9 mouse cellular contexts compared by ENCODE assay signal in genomic region chr7:4137746-4138145, GRCm38 (mm10). TPM values are rescaled to one million over a fixed set of nuclear protein-coding genes. Genes with fewer than 3 reads are reported as not detected.
DNase-seq lines count a peak whose midpoint lies in the region; ATAC-seq and TF ChIP-seq lines count a peak whose summit lies in the region.
"Had no signal": no experiment of that assay in that cellular context is flagged by ENCODE, and none has a peak within 500 bp of the region (broad histone marks: within the 10 kb centered on the region; RNA-seq: fewer than 3 reads in every experiment).

No protein-coding gene starts in this region.

- H3K79me2 ChIP-seq in MEL (ENCODE audit: control insufficient read depth, insufficient read depth, low read length, poor library complexity), result peaks cover 32% of the 10 kb centered on the region

- intact Hi-C loops in heart, postnatal 14 days (cut with DNase I), result loop anchor here (5.0 to 10.0 kb wide), 2 partner anchors 157 to 670 kb away; no protein-coding TSS in a partner anchor

- DNase-seq in heart, postnatal 0 days (ENCODE audit: low spot score), result no peak
- no peak for DNase-seq in heart, postnatal 14 days
- no peak for DNase-seq in MEL (ENCODE audit: low read depth, low spot score)
- no peak for DNase-seq in forebrain, postnatal 0 days
- no peak for DNase-seq in midbrain, embryonic 10.5 days (ENCODE audit: low spot score)
- no peak for DNase-seq in B cell, adult 2 months
- no peak for DNase-seq in adrenal gland, adult 8-10 months

- H3K4me1 ChIP-seq in heart, postnatal 0 days (ENCODE audit: control insufficient read depth, insufficient read depth), result peaks cover 7% of the 10 kb centered on the region; the same call in 1 of the 2 replicates
- H3K4me1 ChIP-seq in MEL (ENCODE audit: control insufficient read depth in 1 of 2, insufficient read depth in 2 of 2, low read length in 2 of 2), result peaks cover 0 to 13% of the 10 kb centered on the region in 2 experiments; a peak in 3 of 4 replicates
- H3K4me1 ChIP-seq in forebrain, postnatal 0 days (ENCODE audit: insufficient read depth), result peaks cover 9% of the 10 kb centered on the region; the same call in 1 of the 2 replicates
- peaks cover 24% of the 10 kb centered on the region for H3K4me1 ChIP-seq in midbrain, embryonic 10.5 days

- H3K9ac ChIP-seq in heart, postnatal 0 days (replicated peaks; ENCODE audit: low read depth, low read length), result peak overlapping the region; percentile 73
- peak overlapping the region; percentile 88 for H3K9ac ChIP-seq in MEL (ENCODE audit: control insufficient read depth, low read depth, low read length, poor library complexity, severe bottlenecking)
- peak overlapping the region; percentile 92 for H3K9ac ChIP-seq in forebrain, postnatal 0 days

- ATAC-seq in heart, postnatal 0 days (ENCODE audit: insufficient read depth, low read depth), result no peak
- ATAC-seq in forebrain, postnatal 0 days, result no peak
- no peak for ATAC-seq in inflammation-experienced regulatory T-cells, adult 6 months

- no peaks in the 10 kb centered on the region for H3K9me3 ChIP-seq in heart, postnatal 0 days (replicated peaks; ENCODE audit: control insufficient read depth, low read length)
- H3K9me3 ChIP-seq in MEL (replicated peaks; ENCODE audit: insufficient read depth, low read length), result no peaks in the 10 kb centered on the region
- H3K9me3 ChIP-seq in forebrain, postnatal 0 days (ENCODE audit: low read length), result no peaks in the 10 kb centered on the region
- H3K9me3 ChIP-seq in midbrain, embryonic 10.5 days (replicated peaks), result no peaks in the 10 kb centered on the region

- peak overlapping the region; percentile 74 for H3K4me2 ChIP-seq in heart, postnatal 0 days (ENCODE audit: low read depth, low read length)
- peak overlapping the region; percentile 75 for H3K4me2 ChIP-seq in forebrain, postnatal 0 days (ENCODE audit: low read depth)

- no peak for TF ChIP-seq RAD21 in MEL (IDR thresholded peaks at IDR 0.05; ENCODE audit: low read depth, low read length)

- no peak overlapping the region for H3K27ac ChIP-seq in heart, postnatal 0 days (ENCODE audit: low read depth)
- 0 out of 2 replicates have a peak overlapping the region, but pooled peaks have one; percentile 1 for H3K27ac ChIP-seq in MEL (ENCODE audit: control insufficient read depth, low read depth, low read length)
- H3K27ac ChIP-seq in forebrain, postnatal 0 days (ENCODE audit: low read depth, low read length), result peak overlapping the region; percentile 98
- H3K27ac ChIP-seq in midbrain, embryonic 10.5 days (replicated peaks), result peak overlapping the region; percentile 97

- H3K27me3 ChIP-seq in heart, postnatal 0 days (ENCODE audit: control insufficient read depth, insufficient read depth, low read length), result no peaks in the 10 kb centered on the region
- no peaks in the 10 kb centered on the region for H3K27me3 ChIP-seq in MEL (ENCODE audit: control insufficient read depth in 1 of 2, insufficient read depth in 2 of 2, low read length in 2 of 2)
- no peaks in the 10 kb centered on the region for H3K27me3 ChIP-seq in forebrain, postnatal 0 days (ENCODE audit: insufficient read depth, low read length)
- no peaks in the 10 kb centered on the region for H3K27me3 ChIP-seq in midbrain, embryonic 10.5 days (ENCODE audit: low read depth, poor library complexity, severe bottlenecking)

- no peak for TF ChIP-seq CTCF in heart, postnatal 0 days (IDR thresholded peaks at IDR 0.05; ENCODE audit: low read depth)
- no peak for TF ChIP-seq CTCF in MEL (IDR thresholded peaks at IDR 0.05 in 2 of 3, conservative IDR thresholded peaks at IDR 0.05 in 1 of 3; ENCODE audit: control insufficient read depth in 1 of 3, insufficient read depth in 1 of 3, low read depth in 2 of 3, low read length in 3 of 3, poor library complexity in 1 of 3, severe bottlenecking in 1 of 3)
- no peak for TF ChIP-seq CTCF in forebrain, postnatal 0 days (IDR thresholded peaks at IDR 0.05; ENCODE audit: low read depth)

- peak overlapping the region; percentile 58 for H3K4me3 ChIP-seq in heart, postnatal 0 days (ENCODE audit: low read depth, low read length)
- H3K4me3 ChIP-seq in MEL (ENCODE audit: control insufficient read depth in 1 of 2, insufficient read depth in 1 of 2, low read depth in 2 of 2, low read length in 2 of 2), result peak overlapping the region; percentile 78 to 80
- H3K4me3 ChIP-seq in forebrain, postnatal 0 days (ENCODE audit: low read depth, low read length), result peak overlapping the region; percentile 82
- H3K4me3 ChIP-seq in midbrain, embryonic 10.5 days, result peak overlapping the region; percentile 80

- no peak for TF ChIP-seq POLR2A in MEL (IDR thresholded peaks at IDR 0.05; ENCODE audit: control insufficient read depth in 1 of 2, insufficient read depth in 1 of 2, low read depth in 1 of 2, low read length in 2 of 2, poor library complexity in 1 of 2)

- no peak for TF ChIP-seq EP300 in heart, postnatal 0 days (IDR thresholded peaks at IDR 0.05; ENCODE audit: low read depth)
- no peak for TF ChIP-seq EP300 in MEL (IDR thresholded peaks at IDR 0.05; ENCODE audit: low read depth in 1 of 2, low read length in 2 of 2)

- peaks cover 46% of the 10 kb centered on the region for H3K36me3 ChIP-seq in heart, postnatal 0 days (replicated peaks; ENCODE audit: control insufficient read depth, insufficient read depth, low read length)
- peaks cover 5 to 11% of the 10 kb centered on the region in 2 experiments for H3K36me3 ChIP-seq in MEL (ENCODE audit: control insufficient read depth in 1 of 2, insufficient read depth in 2 of 2, low read length in 2 of 2)
- H3K36me3 ChIP-seq in forebrain, postnatal 0 days (ENCODE audit: insufficient read depth), result peaks cover 56% of the 10 kb centered on the region
- H3K36me3 ChIP-seq in midbrain, embryonic 10.5 days, result peaks cover 62% of the 10 kb centered on the region

- WGBS in heart, postnatal 0 days, result 48% methylated on average over 3 of the region's 3 CpGs
- WGBS in forebrain, postnatal 0 days, result 51% methylated on average over 3 of the region's 3 CpGs
- WGBS in midbrain, embryonic 10.5 days, result 52% methylated on average over 3 of the region's 3 CpGs

RNA-seq across cellular contexts. Expression of gene Leng8, which starts 0.9 kb away (rescaled TPM):
- total RNA-seq in heart, postnatal 0 days (2014; rRNA removed; ENCODE audit: low replicate concordance), result 112 and 139 TPM in 2 replicates
- polyA plus RNA-seq in heart, postnatal 0 days (2015; fragmentation: Nextera tagmentation; extraction: Ambion mirVana), result 12.9 and 16.0 TPM in 2 replicates
- 10 to 100 TPM; 47.6 to 64.6 TPM for total RNA-seq in heart, postnatal 14 days (2021)
- total RNA-seq in MEL (2012; rRNA removed), result 28.2 and 29.6 TPM in 2 replicates
- polyA plus RNA-seq in MEL (2012; ENCODE audit: insufficient read depth in 1 of 2, insufficient read length in 2 of 2, low read depth in 1 of 2, low replicate concordance in 2 of 2, missing spikeins in 1 of 2), result 10 to 100 TPM in 1 of 2 experiments, not detected in 1; 89.9 TPM
- total RNA-seq in forebrain, postnatal 0 days (2014; rRNA removed), result 124 and 174 TPM in 2 replicates
- polyA plus RNA-seq in forebrain, postnatal 0 days (2015; fragmentation: Nextera tagmentation; extraction: Ambion mirVana), result 20.5 and 35.8 TPM in 2 replicates
- polyA plus RNA-seq in midbrain, embryonic 10.5 days (2016; fragmentation: Nextera tagmentation; extraction: Ambion mirVana), result 63.1 and 82.0 TPM in 2 replicates
- polyA plus RNA-seq in inflammation-experienced regulatory T-cells, adult 6 months (2017; shearing (Covaris generic)), result 10 to 100 TPM; 22.6 to 40.2 (median 24.9) TPM
- 100 to 1,000 TPM in 3 of 4 experiments, 10 to 100 TPM in 1; 83.9 to 238 (median 155) TPM for total RNA-seq in adrenal gland, adult 8-10 months (2022)

RNA-seq across cellular contexts. Expression of gene Leng9, which starts 12.4 kb away (rescaled TPM):
- 0.27 and 3.1 TPM in 2 replicates for total RNA-seq in heart, postnatal 0 days (2014; rRNA removed; ENCODE audit: low replicate concordance)
- polyA plus RNA-seq in heart, postnatal 0 days (2015; fragmentation: Nextera tagmentation; extraction: Ambion mirVana), result 3.6 and 3.8 TPM in 2 replicates
- 1 to 10 TPM; 2.7 to 3.4 TPM for total RNA-seq in heart, postnatal 14 days (2021)
- 1.0 and 1.5 TPM in 2 replicates for total RNA-seq in MEL (2012; rRNA removed)
- 1 to 10 TPM in 1 of 2 experiments, not detected in 1; 1.7 TPM for polyA plus RNA-seq in MEL (2012; ENCODE audit: insufficient read depth in 1 of 2, insufficient read length in 2 of 2, low read depth in 1 of 2, low replicate concordance in 2 of 2, missing spikeins in 1 of 2)
- total RNA-seq in forebrain, postnatal 0 days (2014; rRNA removed), result 5.1 and 5.5 TPM in 2 replicates
- 4.4 and 4.8 TPM in 2 replicates for polyA plus RNA-seq in forebrain, postnatal 0 days (2015; fragmentation: Nextera tagmentation; extraction: Ambion mirVana)
- 1.4 and 1.9 TPM in 2 replicates for polyA plus RNA-seq in midbrain, embryonic 10.5 days (2016; fragmentation: Nextera tagmentation; extraction: Ambion mirVana)
- polyA plus RNA-seq in inflammation-experienced regulatory T-cells, adult 6 months (2017; shearing (Covaris generic)), result 1 to 10 TPM; 6.3 to 9.5 (median 7.2) TPM
- total RNA-seq in adrenal gland, adult 8-10 months (2022), result 10 to 100 TPM in 3 of 4 experiments, 1 to 10 TPM in 1; 9.7 to 13.0 (median 11.5) TPM

RNA-seq across cellular contexts. Expression of gene Ttyh1, which starts 18.5 kb away (rescaled TPM):
- 4.2 and 5.0 TPM in 2 replicates for total RNA-seq in heart, postnatal 0 days (2014; rRNA removed; ENCODE audit: low replicate concordance)
- polyA plus RNA-seq in heart, postnatal 0 days (2015; fragmentation: Nextera tagmentation; extraction: Ambion mirVana), result 0.45 and 1.1 TPM in 2 replicates
- total RNA-seq in heart, postnatal 14 days (2021), result 1 to 10 TPM; 1.9 to 2.0 TPM
- 0.15 and 0.20 TPM in 2 replicates for total RNA-seq in MEL (2012; rRNA removed)
- under 1 TPM in 1 of 2 experiments, not detected in 1; 0.26 TPM for polyA plus RNA-seq in MEL (2012; ENCODE audit: insufficient read depth in 1 of 2, insufficient read length in 2 of 2, low read depth in 1 of 2, low replicate concordance in 2 of 2, missing spikeins in 1 of 2)
- 180 and 204 TPM in 2 replicates for total RNA-seq in forebrain, postnatal 0 days (2014; rRNA removed)
- polyA plus RNA-seq in forebrain, postnatal 0 days (2015; fragmentation: Nextera tagmentation; extraction: Ambion mirVana), result 90.0 and 160 TPM in 2 replicates
- 21.9 and 45.3 TPM in 2 replicates for polyA plus RNA-seq in midbrain, embryonic 10.5 days (2016; fragmentation: Nextera tagmentation; extraction: Ambion mirVana)
- under 1 TPM; 0.47 to 0.95 (median 0.62) TPM for polyA plus RNA-seq in inflammation-experienced regulatory T-cells, adult 6 months (2017; shearing (Covaris generic))
- total RNA-seq in adrenal gland, adult 8-10 months (2022), result 1 to 10 TPM in 3 of 4 experiments, under 1 TPM in 1; 0.80 to 2.0 (median 1.6) TPM

RNA-seq across cellular contexts. Expression of gene Cdc42ep5, which starts 26.9 kb away (rescaled TPM):
- total RNA-seq in heart, postnatal 0 days (2014; rRNA removed; ENCODE audit: low replicate concordance), result 34.0 and 37.4 TPM in 2 replicates
- 21.0 and 25.0 TPM in 2 replicates for polyA plus RNA-seq in heart, postnatal 0 days (2015; fragmentation: Nextera tagmentation; extraction: Ambion mirVana)
- total RNA-seq in heart, postnatal 14 days (2021), result 10 to 100 TPM in 1 of 2 experiments, 1 to 10 TPM in 1; 9.0 to 10.2 TPM
- not detected in 2 replicates for total RNA-seq in MEL (2012; rRNA removed)
- polyA plus RNA-seq in MEL (2012; ENCODE audit: insufficient read depth in 1 of 2, insufficient read length in 2 of 2, low read depth in 1 of 2, low replicate concordance in 2 of 2, missing spikeins in 1 of 2), result under 1 TPM in 1 of 2 experiments, not detected in 1; 0.24 TPM
- total RNA-seq in forebrain, postnatal 0 days (2014; rRNA removed), result 3.5 and 4.0 TPM in 2 replicates
- 6.7 and 6.9 TPM in 2 replicates for polyA plus RNA-seq in forebrain, postnatal 0 days (2015; fragmentation: Nextera tagmentation; extraction: Ambion mirVana)
- 18.1 and 20.1 TPM in 2 replicates for polyA plus RNA-seq in midbrain, embryonic 10.5 days (2016; fragmentation: Nextera tagmentation; extraction: Ambion mirVana)
- polyA plus RNA-seq in inflammation-experienced regulatory T-cells, adult 6 months (2017; shearing (Covaris generic)), result not detected
- 10 to 100 TPM; 26.9 to 41.0 (median 37.1) TPM for total RNA-seq in adrenal gland, adult 8-10 months (2022)
- total RNA-seq: hematopoietic stem cell, adult 5-6 weeks had no signal

Comparison
In these comparisons a context has a peak if more than half of its experiments do, and no peak if none do; other contexts are left out.
1. RNA of gene Ttyh1, which starts 18.5 kb away (total RNA-seq): 180 to 204 TPM in forebrain, postnatal 0 days; 4.2 to 5.0 TPM in heart, postnatal 0 days, 1.9 to 2.0 TPM in heart, postnatal 14 days, 0.80 to 2.0 TPM in adrenal gland, adult 8-10 months and 0.15 to 0.20 TPM in MEL; every median in the first group is over 10 times any median in the second.
2. Peak in every context shown above with its lines, with median percentiles within 50 percentile points of each other: H3K4me3 ChIP-seq and H3K9ac ChIP-seq.